Mouse (Mus musculus) fibroblast of lung, adult 2 months (primary cell): ENCODE measurements around the gene Pan3.

Experiments
- DNase-seq: peaks from one replicate; pipeline ENCODE4 v3.0.0-alpha.2; 2011; ENCODE audit warnings: low read depth

The Pan3 gene

GRCm38 (mm10) chr5:147430936-147431839 lies 1.2 kb downstream of the Pan3 start:
- no peak for DNase-seq

DNA sequence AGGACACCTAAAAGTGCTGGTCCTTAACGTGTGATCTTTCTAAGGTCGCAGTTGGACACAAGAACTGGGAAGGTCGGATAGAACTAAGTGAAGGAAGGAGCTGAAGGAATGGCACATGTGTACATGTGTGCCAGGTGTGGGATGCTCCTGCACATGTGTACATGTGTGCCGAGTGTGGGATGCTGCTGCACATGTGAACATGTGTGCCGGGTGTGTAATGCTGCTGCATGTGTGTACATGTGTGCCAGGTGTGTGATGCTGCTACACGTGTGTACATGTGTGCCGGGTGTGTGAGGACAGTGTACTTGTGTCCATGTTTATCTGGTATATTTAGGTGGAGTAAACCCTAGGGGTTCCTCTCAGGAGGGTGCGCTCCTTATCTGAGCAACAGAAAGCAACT lies 3.0 kb downstream of the Pan3 start:
- DNase-seq, result no peak

DNA sequence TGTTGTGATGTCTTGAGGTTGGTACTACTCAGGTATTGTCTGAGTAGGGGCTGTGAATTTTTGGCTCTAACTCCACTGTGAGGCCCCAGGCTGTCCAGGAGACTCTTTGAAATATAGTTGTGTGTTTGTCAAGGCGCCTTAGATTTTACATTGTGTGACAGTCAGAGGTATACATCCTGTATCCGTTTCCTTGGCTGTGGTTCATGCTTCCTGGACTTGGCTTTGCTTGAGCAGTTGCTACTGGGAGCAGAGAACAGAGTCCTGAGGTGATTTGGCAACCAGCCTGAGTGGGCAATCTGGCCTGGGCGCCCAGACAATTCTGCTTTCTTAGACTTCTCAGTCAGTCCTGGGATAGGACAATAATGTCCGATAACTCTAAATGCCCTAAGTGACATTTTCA lies 5.3 kb downstream of the Pan3 start:
- DNase-seq, result no peak

- no peak for DNase-seq
Measured at GRCm38 (mm10) chr5:147435751-147436150, 5.8 kb downstream of the Pan3 start.

DNA sequence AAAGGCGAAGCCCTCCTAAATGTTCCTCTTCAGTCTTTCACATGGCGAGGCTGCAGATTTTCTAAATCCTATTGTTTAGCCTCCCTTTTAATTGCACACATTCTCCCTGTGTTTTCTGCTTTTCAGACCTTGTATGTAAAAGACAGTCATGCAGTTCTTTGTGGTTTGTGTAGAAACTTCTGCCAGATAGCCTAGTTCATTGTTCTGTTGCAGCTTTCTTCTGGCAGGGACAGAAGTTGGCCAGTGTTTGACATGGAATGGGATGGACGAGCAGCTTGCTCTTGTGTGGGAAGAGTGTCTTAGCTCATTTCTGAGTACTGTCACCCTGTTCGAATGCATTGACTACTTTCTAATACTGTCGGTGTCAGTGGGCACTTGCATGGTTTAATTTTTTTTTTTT lies 6.5 kb downstream of the Pan3 start:
- no peak for DNase-seq

DNA sequence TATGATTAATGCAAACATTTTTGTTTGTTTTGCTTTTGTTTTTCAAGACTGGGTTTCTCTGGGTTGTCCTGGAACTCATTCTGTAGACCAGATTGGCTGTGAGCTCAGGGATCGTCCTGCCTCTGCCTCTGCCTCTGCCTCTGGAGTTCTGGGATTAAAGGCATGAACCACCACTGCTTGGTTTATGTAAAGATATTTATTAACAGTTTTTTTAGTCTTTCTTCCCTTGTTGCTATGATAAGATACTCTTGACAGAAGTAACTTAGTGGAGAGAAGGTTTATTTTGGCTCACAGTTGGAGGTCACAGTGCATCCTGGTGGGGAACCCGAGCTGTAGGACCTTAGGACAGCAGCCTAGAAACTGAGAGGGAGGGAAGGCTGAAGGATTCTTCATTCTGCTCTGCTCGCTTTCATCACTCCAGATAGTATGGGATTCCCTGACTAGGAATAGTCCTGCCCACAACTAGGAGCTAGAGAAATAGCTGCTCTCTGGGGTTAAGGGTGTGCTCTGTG lies 11.1 kb downstream of the Pan3 start:
- no peak for DNase-seq

DNA sequence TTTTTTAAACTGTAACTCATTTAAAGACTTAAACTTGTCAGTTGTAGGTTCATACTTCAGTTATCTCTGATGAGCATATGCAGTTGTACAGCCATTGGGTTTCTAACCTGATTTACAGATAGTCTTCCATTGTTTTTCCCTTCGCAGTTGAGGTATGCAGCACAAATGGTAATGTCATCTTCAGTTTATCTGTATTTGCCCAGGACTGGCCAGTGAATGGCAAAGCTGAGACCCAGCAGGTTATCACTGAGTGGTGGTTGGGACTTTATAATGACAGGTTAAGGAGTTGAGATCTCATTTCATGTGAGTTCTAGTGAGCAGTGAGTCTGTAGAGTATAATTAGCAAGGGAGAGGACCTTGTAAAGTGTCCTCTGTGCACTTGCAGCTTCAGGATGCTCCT lies 12.0 kb downstream of the Pan3 start:
- no peak for DNase-seq

DNA sequence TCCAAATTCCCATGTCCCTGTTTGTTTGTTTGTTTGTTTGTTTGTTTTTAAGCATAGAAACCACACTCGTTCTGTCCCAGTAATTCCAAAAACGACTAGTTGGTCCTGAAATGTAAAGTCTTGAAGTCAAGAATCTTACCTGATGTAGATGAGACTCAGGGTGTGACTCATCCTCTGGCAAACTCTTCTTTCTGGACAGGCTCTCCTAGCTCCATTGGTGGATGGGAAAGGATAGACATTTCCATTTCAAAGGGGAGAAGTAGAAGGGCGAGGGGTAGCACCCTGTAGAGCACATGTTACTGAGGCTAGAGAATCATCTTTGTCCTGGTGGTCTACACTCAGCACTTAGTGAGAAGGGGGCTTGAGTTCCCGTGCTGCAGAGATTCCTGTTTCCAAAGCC lies 12.8 kb downstream of the Pan3 start:
- no peak for DNase-seq

DNA sequence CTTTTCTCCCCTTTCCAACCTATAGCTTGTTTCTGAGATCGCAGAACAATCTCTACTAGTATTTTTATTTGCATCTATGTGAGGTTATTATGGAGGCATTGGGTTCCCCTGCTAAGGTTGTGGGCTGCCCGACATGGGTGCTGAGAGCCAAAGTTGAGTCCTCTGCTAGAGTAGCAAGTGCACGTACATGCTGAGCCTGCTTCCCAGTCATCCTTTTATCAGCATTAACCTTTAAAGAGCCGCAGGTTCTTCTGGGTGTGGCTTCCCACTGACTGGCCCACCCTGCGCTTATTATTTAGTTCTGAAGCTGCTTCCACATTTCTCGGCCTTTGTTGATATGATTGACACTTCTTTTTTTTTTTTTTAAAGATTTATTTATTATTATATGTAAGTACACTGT lies 14.3 kb downstream of the Pan3 start:
- DNase-seq, result no peak

GRCm38 (mm10) chr5:147444757-147445156 lies 14.8 kb downstream of the Pan3 start:
- no peak for DNase-seq

- no peak for DNase-seq
Measured at GRCm38 (mm10) chr5:147445252-147445651, 15.3 kb downstream of the Pan3 start.

- DNase-seq, result no peak
Measured at GRCm38 (mm10) chr5:147448526-147448925, 18.6 kb downstream of the Pan3 start.

GRCm38 (mm10) chr5:147448933-147449332 lies 19.0 kb downstream of the Pan3 start:
- no peak for DNase-seq

- DNase-seq, result no peak
Measured at GRCm38 (mm10) chr5:147456491-147456890, 26.5 kb downstream of the Pan3 start.

GRCm38 (mm10) chr5:147459821-147460567 lies 30.0 kb downstream of the Pan3 start:
- no peak for DNase-seq

DNA sequence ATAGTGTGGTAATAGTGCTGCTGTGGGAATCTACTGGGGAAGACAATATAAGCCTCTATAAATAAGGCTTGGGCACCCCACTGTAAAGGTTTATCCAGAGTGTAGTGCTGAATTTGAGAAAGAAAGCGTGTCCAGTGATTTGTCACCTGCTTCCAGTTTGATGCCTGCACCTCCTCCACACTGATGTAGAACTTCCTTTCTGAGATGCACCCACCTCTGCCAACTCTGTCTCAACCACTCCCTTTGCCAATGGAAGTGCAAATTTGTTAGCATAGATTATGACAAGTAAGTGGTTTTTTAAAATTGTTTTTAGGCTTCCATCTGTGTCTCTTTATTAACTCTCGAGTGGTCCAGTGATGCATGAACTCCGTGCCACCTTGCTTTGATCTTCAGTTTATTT lies 33.3 kb downstream of the Pan3 start:
- DNase-seq, result no peak

GRCm38 (mm10) chr5:147466361-147466760 lies 36.4 kb downstream of the Pan3 start:
- no peak for DNase-seq

DNA sequence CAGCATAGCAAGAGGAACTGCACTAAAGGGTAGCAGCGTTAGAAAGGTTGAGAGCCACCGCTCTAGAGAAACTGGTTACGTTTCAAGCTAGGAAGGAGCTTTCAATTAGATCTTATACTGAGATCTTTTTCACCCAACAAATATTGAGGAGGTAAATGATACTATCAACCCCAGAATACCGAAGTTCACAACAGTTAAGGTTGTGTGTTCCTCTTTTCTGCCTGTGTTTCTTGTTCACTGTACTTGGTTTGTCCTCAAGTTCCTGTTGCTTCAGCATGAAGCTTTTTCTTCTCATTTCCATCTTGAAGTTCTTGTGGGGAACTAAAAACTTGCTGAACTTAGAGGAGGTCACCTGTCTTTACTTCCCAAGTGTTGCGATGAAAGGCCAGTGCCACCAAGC lies 41.2 kb downstream of the Pan3 start:
- no peak for DNase-seq

GRCm38 (mm10) chr5:147473071-147473470 lies 43.1 kb downstream of the Pan3 start:
- DNase-seq, result no peak

DNA sequence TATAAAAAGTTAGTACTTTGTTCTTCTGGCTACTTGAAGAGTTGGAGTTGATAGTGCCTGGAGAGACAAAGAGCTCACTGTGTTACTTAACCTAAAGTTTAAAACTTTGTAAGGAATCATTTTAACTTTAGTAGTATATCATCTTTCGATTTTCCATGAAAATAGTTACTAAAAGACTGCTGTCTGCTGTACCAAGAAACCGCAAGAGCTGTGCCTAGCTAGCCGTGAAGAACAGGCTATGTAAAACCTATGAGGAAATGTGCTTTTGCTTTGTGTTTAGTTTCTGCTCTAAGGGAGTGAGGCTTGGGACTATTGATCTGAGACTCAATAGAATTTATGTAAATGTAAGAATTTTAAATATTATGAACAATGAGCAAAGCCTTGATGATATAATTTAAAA lies 43.9 kb downstream of the Pan3 start:
- DNase-seq, result no peak

GRCm38 (mm10) chr5:147476109-147476508 lies 46.1 kb downstream of the Pan3 start:
- no peak for DNase-seq

- DNase-seq, result no peak
Measured at GRCm38 (mm10) chr5:147477106-147477505, 47.1 kb downstream of the Pan3 start.

DNA sequence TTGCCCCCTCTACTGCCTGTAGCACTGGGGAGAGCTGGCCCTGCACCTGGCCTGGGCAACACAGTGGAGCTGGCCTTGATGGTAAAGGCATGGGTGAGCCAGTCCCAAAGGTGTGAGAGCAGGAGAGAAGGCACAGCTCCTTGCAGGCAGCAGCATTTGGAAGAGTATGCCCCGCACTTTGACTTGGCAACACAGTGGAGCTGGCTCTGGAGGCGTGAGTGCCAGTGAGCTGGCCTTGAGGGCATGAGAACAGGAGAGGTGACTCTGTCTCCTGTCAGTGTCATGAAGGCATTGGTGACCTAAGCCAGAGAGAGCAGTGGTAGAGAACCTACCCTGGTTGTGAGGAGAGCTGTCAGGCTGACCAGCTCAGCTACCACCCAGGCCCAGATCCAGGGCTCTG lies 49.4 kb downstream of the Pan3 start:
- no peak for DNase-seq
